Mouse (Mus musculus) fibroblast of lung, adult 2 months (primary cell): ENCODE measurements around the gene Hist2h3b.
"Not testable (repeated sequence)": the region's sequence is repeated elsewhere in the genome, so short reads cannot be mapped to it uniquely, and the experiment has no call there.

Experiments
- DNase-seq: peaks from one replicate; pipeline ENCODE4 v3.0.0-alpha.2; 2011; ENCODE audit warnings: low read depth

The Hist2h3b gene

GRCm38 (mm10) chr3:96238954-96239793, 29.3 kb upstream of the Hist2h3b start, which contains the start of gene Hist2h3c2:
Gene Hist2h3c2 (minus strand): TSS chr3:96239127.
- DNase-seq = not testable (repeated sequence)

- DNase-seq = peak; percentile 55
Measured at GRCm38 (mm10) chr3:96239949-96240798, 28.3 kb upstream of the Hist2h3b start, which contains the start of gene Hist2h2aa2. Gene Hist2h2aa2 (minus strand): TSS chr3:96240276.

GRCm38 (mm10) chr3:96240799-96241197, 27.7 kb upstream of the Hist2h3b start:
- no peak for DNase-seq

- DNase-seq = no peak
Measured at GRCm38 (mm10) chr3:96243921-96244572, 24.4 kb upstream of the Hist2h3b start.

GRCm38 (mm10) chr3:96245003-96245886, 23.2 kb upstream of the Hist2h3b start, which contains the start of gene Hist2h2aa1:
Gene Hist2h2aa1 (plus strand): TSS chr3:96245497.
- DNase-seq = not testable (repeated sequence)

- DNase-seq = not testable (repeated sequence)
Measured at GRCm38 (mm10) chr3:96246018-96246417, 22.4 kb upstream of the Hist2h3b start.

GRCm38 (mm10) chr3:96246427-96246856, 22.0 kb upstream of the Hist2h3b start, which contains the start of gene Hist2h3c1:
Gene Hist2h3c1 (plus strand): TSS chr3:96246685.
- not testable (repeated sequence) for DNase-seq

- no peak for DNase-seq
Measured at GRCm38 (mm10) chr3:96247356-96248140, 20.9 kb upstream of the Hist2h3b start.

GRCm38 (mm10) chr3:96248141-96249033, 20.1 kb upstream of the Hist2h3b start:
- DNase-seq = no peak

- DNase-seq = no peak
Measured at GRCm38 (mm10) chr3:96249034-96249345, 19.5 kb upstream of the Hist2h3b start.

- DNase-seq = no peak
Measured at GRCm38 (mm10) chr3:96250890-96251289, 17.6 kb upstream of the Hist2h3b start.

GRCm38 (mm10) chr3:96251787-96252186, 16.7 kb upstream of the Hist2h3b start:
- DNase-seq = no peak

- no peak for DNase-seq
Measured at GRCm38 (mm10) chr3:96254683-96255355, 13.6 kb upstream of the Hist2h3b start.

GRCm38 (mm10) chr3:96255926-96256593, 12.4 kb upstream of the Hist2h3b start:
- no peak for DNase-seq

- DNase-seq = no peak
Measured at GRCm38 (mm10) chr3:96257190-96257589, 11.3 kb upstream of the Hist2h3b start.

GRCm38 (mm10) chr3:96260220-96260619, 8.2 kb upstream of the Hist2h3b start:
- DNase-seq = no peak

- DNase-seq = no peak
Measured at GRCm38 (mm10) chr3:96261623-96262022, 6.8 kb upstream of the Hist2h3b start.
